9 mouse cellular contexts compared by ENCODE assay signal in the genomic region with DNA sequence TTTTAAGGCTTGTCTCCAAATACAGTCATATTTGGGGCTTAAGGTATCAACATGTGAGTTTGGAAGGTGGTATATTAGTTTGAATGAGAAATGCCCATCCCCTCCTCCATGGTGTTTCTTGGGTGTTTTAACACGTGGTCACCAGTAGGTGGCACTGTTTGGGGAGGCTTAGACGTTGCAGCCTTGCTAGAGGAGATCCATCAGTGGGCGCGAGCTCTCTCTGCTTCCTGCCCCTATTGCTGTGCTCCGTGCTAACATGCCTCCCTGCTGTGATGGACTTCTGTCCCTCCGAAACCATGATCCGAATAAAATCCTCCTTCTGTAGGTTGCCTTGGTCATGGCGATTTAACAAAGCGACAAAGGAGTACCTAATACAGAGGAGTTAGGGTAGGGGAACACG.
DNase-seq lines count a peak whose midpoint lies in the region; ATAC-seq and TF ChIP-seq lines count a peak whose summit lies in the region.
"Had no signal": no experiment of that assay in that cellular context is flagged by ENCODE, and none has a peak within 500 bp of the region (broad histone marks: within the 10 kb centered on the region; RNA-seq: fewer than 3 reads in every experiment).

No protein-coding gene starts in this region.

- H3K36me3 ChIP-seq in forebrain, embryonic 11.5 days (ENCODE audit: control insufficient read depth, insufficient read depth, low read length): no peaks in the 10 kb centered on the region
- no peaks in the 10 kb centered on the region for H3K36me3 ChIP-seq in forebrain, embryonic 16.5 days (ENCODE audit: control insufficient read depth, insufficient read depth)
- H3K36me3 ChIP-seq in midbrain, embryonic 11.5 days (ENCODE audit: control insufficient read depth, insufficient read depth, low read length): no peaks in the 10 kb centered on the region
- no peaks in the 10 kb centered on the region for H3K36me3 ChIP-seq in midbrain, embryonic 16.5 days (ENCODE audit: control insufficient read depth, insufficient read depth, low read length)
- H3K36me3 ChIP-seq in forebrain, embryonic 13.5 days (ENCODE audit: poor library complexity, severe bottlenecking): no peaks in the 10 kb centered on the region
- no peaks in the 10 kb centered on the region for H3K36me3 ChIP-seq in testis, adult 2 months (ENCODE audit: control insufficient read depth, insufficient read depth, low read length)
- H3K36me3 ChIP-seq: heart, embryonic 15.5 days had no signal

- no peak overlapping the region for H3K4me3 ChIP-seq in forebrain, embryonic 11.5 days (ENCODE audit: low read depth, low read length)
- H3K4me3 ChIP-seq in forebrain, embryonic 16.5 days (replicated peaks; ENCODE audit: low read length): no peak overlapping the region
- no peak overlapping the region for H3K4me3 ChIP-seq in midbrain, embryonic 11.5 days (ENCODE audit: low read depth, low read length)
- H3K4me3 ChIP-seq in midbrain, embryonic 16.5 days (ENCODE audit: low read depth, low read length): no peak overlapping the region
- H3K4me3 ChIP-seq in forebrain, embryonic 13.5 days: no peak overlapping the region
- H3K4me3 ChIP-seq in testis, adult 2 months (ENCODE audit: control insufficient read depth, low read depth, low read length): peak overlapping the region; percentile 70
- H3K4me3 ChIP-seq: heart, embryonic 15.5 days had no signal

- no peaks in the 10 kb centered on the region for H3K27me3 ChIP-seq in forebrain, embryonic 11.5 days (ENCODE audit: control insufficient read depth, insufficient read depth, low read length)
- no peaks in the 10 kb centered on the region for H3K27me3 ChIP-seq in forebrain, embryonic 16.5 days (replicated peaks; ENCODE audit: control insufficient read depth, insufficient read depth, low read length)
- H3K27me3 ChIP-seq in midbrain, embryonic 11.5 days (ENCODE audit: control insufficient read depth, insufficient read depth, low read length): no peaks in the 10 kb centered on the region
- no peaks in the 10 kb centered on the region for H3K27me3 ChIP-seq in midbrain, embryonic 16.5 days (ENCODE audit: control insufficient read depth, insufficient read depth, low read depth, low read length)
- no peaks in the 10 kb centered on the region for H3K27me3 ChIP-seq in forebrain, embryonic 13.5 days
- H3K27me3 ChIP-seq in testis, adult 2 months (ENCODE audit: control insufficient read depth, insufficient read depth, low read length): no peaks in the 10 kb centered on the region
- H3K27me3 ChIP-seq: heart, embryonic 15.5 days had no signal

- ATAC-seq in forebrain, embryonic 11.5 days (replicated peaks; ENCODE audit: low FRiP score): peak; percentile 21; the same call in 1 of the 2 replicates
- no peak for ATAC-seq in forebrain, embryonic 16.5 days
- ATAC-seq in midbrain, embryonic 11.5 days (ENCODE audit: low FRiP score): 0 out of 2 replicates have a peak, but pooled peaks have one; percentile 27
- no peak for ATAC-seq in midbrain, embryonic 16.5 days
- ATAC-seq in forebrain, embryonic 13.5 days: peak; percentile 36; the same call in 1 of the 2 replicates
- ATAC-seq in inflammation-experienced regulatory T-cells, adult 6 months: no peak

- H3K9me3 ChIP-seq in forebrain, embryonic 11.5 days (ENCODE audit: control insufficient read depth, low read length): no peaks in the 10 kb centered on the region
- H3K9me3 ChIP-seq in forebrain, embryonic 16.5 days (ENCODE audit: control insufficient read depth, low read length): no peaks in the 10 kb centered on the region
- H3K9me3 ChIP-seq in midbrain, embryonic 11.5 days (ENCODE audit: control insufficient read depth, low read length): no peaks in the 10 kb centered on the region
- no peaks in the 10 kb centered on the region; the same call in 1 of the 2 replicates for H3K9me3 ChIP-seq in midbrain, embryonic 16.5 days (replicated peaks; ENCODE audit: control insufficient read depth, low read length, poor library complexity, severe bottlenecking)
- H3K9me3 ChIP-seq in forebrain, embryonic 13.5 days (replicated peaks): no peaks in the 10 kb centered on the region
- H3K9me3 ChIP-seq: heart, embryonic 15.5 days had no signal

- TF ChIP-seq POLR2A in testis, adult 2 months (IDR thresholded peaks at IDR 0.05; ENCODE audit: control insufficient read depth, low read depth, low read length): peak; percentile 26; the same call in 1 of the 2 replicates

- H3K9ac ChIP-seq in forebrain, embryonic 11.5 days (ENCODE audit: low read length): no peak overlapping the region
- no peak overlapping the region for H3K9ac ChIP-seq in forebrain, embryonic 16.5 days (replicated peaks; ENCODE audit: low read depth, low read length)
- H3K9ac ChIP-seq in midbrain, embryonic 11.5 days (ENCODE audit: low read length): no peak overlapping the region
- no peak overlapping the region for H3K9ac ChIP-seq in midbrain, embryonic 16.5 days (ENCODE audit: low read depth, low read length)
- no peak overlapping the region for H3K9ac ChIP-seq in forebrain, embryonic 13.5 days
- H3K9ac ChIP-seq: heart, embryonic 15.5 days had no signal

- intact Hi-C loops in left cerebral cortex, postnatal 36 days (cut with DNase I): no loop called here

- H3K27ac ChIP-seq in forebrain, embryonic 11.5 days (ENCODE audit: low read depth, low read length): no peak overlapping the region
- H3K27ac ChIP-seq in forebrain, embryonic 16.5 days (ENCODE audit: low read length): no peak overlapping the region
- no peak overlapping the region for H3K27ac ChIP-seq in midbrain, embryonic 11.5 days (ENCODE audit: low read depth, low read length)
- no peak overlapping the region for H3K27ac ChIP-seq in midbrain, embryonic 16.5 days (ENCODE audit: low read length)
- H3K27ac ChIP-seq in forebrain, embryonic 13.5 days: no peak overlapping the region
- no peak overlapping the region for H3K27ac ChIP-seq in testis, adult 2 months (ENCODE audit: control insufficient read depth, insufficient read depth, low read depth, low read length)
- H3K27ac ChIP-seq: heart, embryonic 15.5 days had no signal

- no peak overlapping the region for H3K4me2 ChIP-seq in forebrain, embryonic 11.5 days (ENCODE audit: low read depth, low read length, severe bottlenecking)
- H3K4me2 ChIP-seq in forebrain, embryonic 16.5 days (ENCODE audit: low read length): no peak overlapping the region
- peak overlapping the region; percentile 7; the same call in 1 of the 2 replicates for H3K4me2 ChIP-seq in midbrain, embryonic 11.5 days
- H3K4me2 ChIP-seq in midbrain, embryonic 16.5 days (ENCODE audit: low read length): no peak overlapping the region
- H3K4me2 ChIP-seq in forebrain, embryonic 13.5 days: peak overlapping the region; percentile 15; the same call in 1 of the 2 replicates
- H3K4me2 ChIP-seq: heart, embryonic 15.5 days had no signal

- peak; percentile 66 for DNase-seq in forebrain, embryonic 11.5 days (ENCODE audit: low spot score)
- peak; percentile 88 for DNase-seq in midbrain, embryonic 11.5 days (ENCODE audit: low spot score, missing footprints)
- DNase-seq in left cerebral cortex, postnatal 36 days (ENCODE audit: low spot score in 2 of 2): no peak

- WGBS in forebrain, embryonic 11.5 days: 30% methylated on average over 10 of the region's 10 CpGs
- WGBS in forebrain, embryonic 16.5 days: 30% methylated on average over 10 of the region's 10 CpGs
- 30% methylated on average over 10 of the region's 10 CpGs for WGBS in midbrain, embryonic 11.5 days
- 25% methylated on average over 10 of the region's 10 CpGs for WGBS in midbrain, embryonic 16.5 days
- WGBS in forebrain, embryonic 13.5 days: 23% methylated on average over 10 of the region's 10 CpGs

- H3K4me1 ChIP-seq in forebrain, embryonic 11.5 days (replicated peaks; ENCODE audit: control insufficient read depth, insufficient read depth, low read length): no peaks in the 10 kb centered on the region
- peaks cover 6% of the 10 kb centered on the region; the same call in 1 of the 2 replicates for H3K4me1 ChIP-seq in forebrain, embryonic 16.5 days (replicated peaks; ENCODE audit: control insufficient read depth, insufficient read depth, low read length)
- H3K4me1 ChIP-seq in midbrain, embryonic 11.5 days (ENCODE audit: control insufficient read depth, insufficient read depth, low read length): peaks cover 4% of the 10 kb centered on the region; the same call in 1 of the 2 replicates
- no peaks in the 10 kb centered on the region for H3K4me1 ChIP-seq in midbrain, embryonic 16.5 days (ENCODE audit: control insufficient read depth, insufficient read depth, low read length)
- H3K4me1 ChIP-seq in forebrain, embryonic 13.5 days: no peaks in the 10 kb centered on the region; the same call in 1 of the 2 replicates
- H3K4me1 ChIP-seq in testis, adult 2 months (ENCODE audit: control insufficient read depth, insufficient read depth, low read length): peaks cover 4% of the 10 kb centered on the region
- H3K4me1 ChIP-seq: heart, embryonic 15.5 days had no signal

- TF ChIP-seq CTCF in testis, adult 2 months (IDR thresholded peaks at IDR 0.05; ENCODE audit: control insufficient read depth, insufficient read depth, insufficient replicate concordance, low read depth, low read length): peak; percentile 91

Comparison
In these comparisons a context has a peak if more than half of its experiments do, and no peak if none do; other contexts are left out.
1. ATAC-seq: peak in forebrain, embryonic 11.5 days (single experiment), midbrain, embryonic 11.5 days (single experiment) and forebrain, embryonic 13.5 days (single experiment); none in forebrain, embryonic 16.5 days (single experiment), midbrain, embryonic 16.5 days (single experiment) and inflammation-experienced regulatory T-cells, adult 6 months (single experiment).
2. H3K4me2 ChIP-seq: peak in midbrain, embryonic 11.5 days (single experiment) and forebrain, embryonic 13.5 days (single experiment); none in forebrain, embryonic 11.5 days (single experiment), forebrain, embryonic 16.5 days (single experiment) and midbrain, embryonic 16.5 days (single experiment).
3. DNase-seq: peak in forebrain, embryonic 11.5 days (single experiment) and midbrain, embryonic 11.5 days (single experiment); none in left cerebral cortex, postnatal 36 days (0 of 2).